Mouse (Mus musculus): Measurements from ENCODE around the gene Ppp1r36. TPM values are rescaled to one million over a fixed set of nuclear protein-coding genes. Genes with fewer than 3 reads are reported as not detected.

Gene Ppp1r36
- polyA plus RNA-seq, 1 experiment from 2014 or later = 4.3 TPM

DNA sequence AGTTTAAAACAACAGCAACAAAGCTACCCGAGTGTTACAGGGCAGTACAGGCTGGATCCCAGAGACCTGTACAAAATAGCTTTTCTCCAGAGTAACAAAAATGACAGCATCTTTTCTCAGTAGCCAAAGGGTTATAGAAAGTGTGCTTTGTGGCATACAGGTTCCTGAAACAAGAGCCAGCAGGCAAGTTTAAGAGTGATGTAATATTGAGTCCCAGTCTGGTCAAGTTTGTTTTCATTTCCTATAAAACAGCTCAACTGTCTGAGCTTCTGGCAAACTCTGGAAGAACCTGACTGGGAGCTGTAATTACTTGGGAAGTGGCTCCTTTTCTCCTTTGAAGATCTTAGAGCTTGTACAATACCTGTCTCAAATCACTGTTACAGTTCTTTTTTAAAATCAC is 10.2 kb upstream of the Ppp1r36 start:
- Histone ChIP-seq H3K4me2 (replicated peaks; ENCODE audit: low read depth, low read length) (no peak overlapping the region), H3K27me3 (ENCODE audit: insufficient read depth, low read length) (peaks cover 29% of the 10 kb centered on the region), H3K36me3 (ENCODE audit: insufficient read depth, low read length) (no peaks in the 10 kb centered on the region), H3K27ac (ENCODE audit: low read length) (no peak overlapping the region), H3K9me3 (ENCODE audit: low read length) (no peaks in the 10 kb centered on the region), H3K4me3 (ENCODE audit: low read length) (no peak overlapping the region), H3K9ac (replicated peaks; ENCODE audit: low read length) (no peak overlapping the region), H3K4me1 (ENCODE audit: insufficient read depth, low read length) (peaks cover 22% of the 10 kb centered on the region)
- 24% methylated on average over 1 of the region's 1 CpGs for WGBS
- no peak for ATAC-seq (ENCODE audit: low FRiP score, low TSS enrichment)

DNA sequence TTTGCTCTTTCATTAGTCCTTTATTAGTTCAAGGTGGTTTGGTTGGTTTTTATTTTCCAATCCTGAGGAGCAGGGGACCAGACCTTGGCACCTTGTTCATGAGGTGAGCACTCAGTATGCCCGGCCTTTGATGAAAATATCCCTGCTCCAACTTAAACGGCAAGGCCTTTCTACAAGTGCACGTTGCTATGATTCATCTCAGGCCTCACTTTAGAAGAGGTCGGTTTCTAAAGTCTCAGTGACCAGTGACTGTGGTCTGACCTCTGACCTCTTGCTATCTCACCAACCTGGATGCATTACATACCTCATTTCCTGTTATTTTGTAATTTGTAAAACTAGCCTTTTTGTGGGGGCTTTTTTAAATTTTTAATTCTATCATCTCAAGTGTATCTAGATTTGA is 8.2 kb upstream of the Ppp1r36 start:
- no peak for ATAC-seq (ENCODE audit: low FRiP score, low TSS enrichment)

DNA sequence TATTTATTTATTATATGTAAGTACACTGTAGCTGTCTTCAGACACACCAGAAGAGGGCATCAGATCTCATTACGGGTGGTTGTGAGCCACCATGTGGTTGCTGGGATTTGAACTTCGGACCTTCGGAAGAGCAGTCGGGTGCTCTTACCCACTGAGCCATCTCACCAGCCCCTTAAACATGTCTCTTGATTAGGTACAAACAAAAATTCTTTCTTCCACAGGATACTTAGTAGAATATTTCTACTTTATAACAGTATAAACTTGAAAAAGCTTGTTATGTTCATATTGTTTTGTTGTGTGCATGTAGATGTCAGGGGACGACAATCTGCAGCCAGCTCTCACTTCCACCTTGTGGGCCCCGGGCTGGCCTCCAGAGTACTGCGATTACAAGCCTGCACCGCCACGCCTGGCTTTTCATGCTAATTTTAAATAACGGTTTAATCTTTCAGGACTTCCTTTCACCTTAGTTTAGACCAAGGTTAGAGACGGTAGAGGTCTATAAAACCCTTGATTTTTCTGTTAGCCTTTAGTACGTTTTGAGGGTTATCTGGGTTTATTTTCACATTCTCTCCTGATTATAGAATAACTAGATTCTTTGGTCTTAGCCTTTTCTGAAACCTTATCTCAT is 1.8 kb upstream of the Ppp1r36 start:
- Histone ChIP-seq H3K27ac (ENCODE audit: low read length) (no peak overlapping the region), H3K36me3 (ENCODE audit: insufficient read depth, low read length) (no peaks in the 10 kb centered on the region), H3K27me3 (ENCODE audit: insufficient read depth, low read length) (no peaks in the 10 kb centered on the region), H3K4me3 (ENCODE audit: low read length) (no peak overlapping the region), H3K9me3 (ENCODE audit: low read length) (peaks cover 6% of the 10 kb centered on the region), H3K9ac (replicated peaks; ENCODE audit: low read length) (no peak overlapping the region), H3K4me1 (ENCODE audit: insufficient read depth, low read length) (peaks cover 6% of the 10 kb centered on the region; the same call in 1 of the 2 replicates), H3K4me2 (replicated peaks; ENCODE audit: low read depth, low read length) (no peak overlapping the region)
- 87% methylated on average over 11 of the region's 12 CpGs for WGBS
- no peak for ATAC-seq (ENCODE audit: low FRiP score, low TSS enrichment)

More for the DNA sequence above, 8.2 kb upstream of the Ppp1r36 start:
- H3K9me3 ChIP-seq (ENCODE audit: low read length) = no peaks in the 10 kb centered on the region
- no peak overlapping the region for H3K9ac ChIP-seq (replicated peaks; ENCODE audit: low read length)
- H3K36me3 ChIP-seq (ENCODE audit: insufficient read depth, low read length) = no peaks in the 10 kb centered on the region
- no peak overlapping the region for H3K27ac ChIP-seq (ENCODE audit: low read length)
- H3K4me2 ChIP-seq (replicated peaks; ENCODE audit: low read depth, low read length) = no peak overlapping the region
- peaks cover 29% of the 10 kb centered on the region for H3K27me3 ChIP-seq (ENCODE audit: insufficient read depth, low read length)
- peaks cover 18% of the 10 kb centered on the region for H3K4me1 ChIP-seq (ENCODE audit: insufficient read depth, low read length)
- WGBS = 49% methylated on average over 4 of the region's 4 CpGs
- H3K4me3 ChIP-seq (ENCODE audit: low read length) = no peak overlapping the region

DNA sequence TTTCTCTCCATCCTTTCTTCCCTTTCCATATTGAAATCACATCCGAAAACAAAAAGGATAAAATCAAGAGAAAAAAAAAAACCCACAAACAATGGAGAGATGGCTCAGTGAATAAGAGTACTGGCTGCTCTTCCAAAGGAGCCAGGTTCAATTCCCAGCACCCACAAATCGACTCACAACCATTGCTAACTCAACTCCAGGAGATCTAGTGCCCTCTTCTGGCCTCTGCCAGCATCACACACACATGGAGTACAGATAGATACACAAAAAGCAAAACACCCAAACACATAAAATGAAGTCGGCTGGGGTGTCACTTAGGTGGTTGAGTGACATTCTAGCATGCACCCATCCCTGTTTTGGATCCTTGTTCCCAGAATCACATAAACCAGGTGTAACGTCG is 1.0 kb downstream of the Ppp1r36 start:
- H3K4me2 ChIP-seq (replicated peaks; ENCODE audit: low read depth, low read length) = no peak overlapping the region
- ATAC-seq (ENCODE audit: low FRiP score, low TSS enrichment) = no peak
- 95% methylated on average over 5 of the region's 5 CpGs for WGBS
- peaks cover 6% of the 10 kb centered on the region; the same call in 1 of the 2 replicates for H3K4me1 ChIP-seq (ENCODE audit: insufficient read depth, low read length)
- no peak overlapping the region for H3K27ac ChIP-seq (ENCODE audit: low read length)
- peaks cover 6% of the 10 kb centered on the region for H3K9me3 ChIP-seq (ENCODE audit: low read length)
- no peaks in the 10 kb centered on the region for H3K36me3 ChIP-seq (ENCODE audit: insufficient read depth, low read length)
- no peak overlapping the region for H3K4me3 ChIP-seq (ENCODE audit: low read length)
- no peak overlapping the region for H3K9ac ChIP-seq (replicated peaks; ENCODE audit: low read length)
- H3K27me3 ChIP-seq (ENCODE audit: insufficient read depth, low read length) = no peaks in the 10 kb centered on the region

DNA sequence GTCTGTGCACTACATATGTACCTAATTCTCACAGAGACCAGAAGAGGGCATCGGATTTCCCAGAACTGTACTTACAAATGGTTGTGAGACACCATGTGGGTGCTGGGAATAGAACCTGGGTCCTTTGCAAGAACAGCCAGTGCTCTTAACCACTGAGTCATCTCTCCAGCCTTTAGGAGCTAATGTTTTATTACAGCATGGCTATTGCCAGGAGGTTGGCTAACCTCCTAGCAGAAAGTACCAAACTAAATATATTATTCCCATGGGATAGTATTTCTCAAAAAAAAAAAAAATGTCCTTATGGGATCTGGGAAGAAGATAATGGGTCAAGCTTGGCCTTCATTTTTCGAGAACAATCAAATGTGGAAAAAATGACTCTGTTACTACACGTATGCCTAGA is 7.9 kb downstream of the Ppp1r36 start:
- no peak for ATAC-seq (ENCODE audit: low FRiP score, low TSS enrichment)
- Histone ChIP-seq H3K4me2 (replicated peaks; ENCODE audit: low read depth, low read length) (no peak overlapping the region), H3K36me3 (ENCODE audit: insufficient read depth, low read length) (no peaks in the 10 kb centered on the region), H3K27me3 (ENCODE audit: insufficient read depth, low read length) (no peaks in the 10 kb centered on the region), H3K9me3 (ENCODE audit: low read length) (no peaks in the 10 kb centered on the region), H3K27ac (ENCODE audit: low read length) (no peak overlapping the region), H3K4me1 (ENCODE audit: insufficient read depth, low read length) (no peaks in the 10 kb centered on the region), H3K9ac (replicated peaks; ENCODE audit: low read length) (no peak overlapping the region), H3K4me3 (ENCODE audit: low read length) (no peak overlapping the region)
- WGBS = 92% methylated on average over 3 of the region's 3 CpGs

DNA sequence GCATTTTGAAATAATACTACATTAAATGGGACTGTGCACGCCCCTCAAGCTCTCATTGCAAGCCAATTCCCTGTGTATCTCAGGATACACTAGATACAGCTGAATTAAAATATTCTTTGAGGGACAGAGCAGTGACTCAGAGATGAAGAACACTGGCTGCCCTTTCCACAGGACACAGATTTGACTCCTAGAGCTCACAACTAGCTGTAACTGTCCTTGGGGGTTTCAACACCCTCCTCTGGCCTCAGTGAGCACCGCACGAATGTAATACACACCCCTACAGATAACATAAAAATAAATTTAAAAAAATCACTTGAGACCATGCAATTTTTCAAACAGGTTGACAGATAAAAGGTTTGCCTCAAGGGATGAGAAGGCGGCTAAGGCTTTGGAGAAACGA is 10.2 kb downstream of the Ppp1r36 start:
- Histone ChIP-seq H3K9ac (replicated peaks; ENCODE audit: low read length) (no peak overlapping the region), H3K4me3 (ENCODE audit: low read length) (no peak overlapping the region), H3K36me3 (ENCODE audit: insufficient read depth, low read length) (no peaks in the 10 kb centered on the region), H3K4me1 (ENCODE audit: insufficient read depth, low read length) (no peaks in the 10 kb centered on the region), H3K4me2 (replicated peaks; ENCODE audit: low read depth, low read length) (no peak overlapping the region), H3K27me3 (ENCODE audit: insufficient read depth, low read length) (no peaks in the 10 kb centered on the region), H3K27ac (ENCODE audit: low read length) (no peak overlapping the region), H3K9me3 (ENCODE audit: low read length) (no peaks in the 10 kb centered on the region)
- WGBS = 46% methylated on average over 5 of the region's 5 CpGs
- no peak for ATAC-seq (ENCODE audit: low FRiP score, low TSS enrichment)

DNA sequence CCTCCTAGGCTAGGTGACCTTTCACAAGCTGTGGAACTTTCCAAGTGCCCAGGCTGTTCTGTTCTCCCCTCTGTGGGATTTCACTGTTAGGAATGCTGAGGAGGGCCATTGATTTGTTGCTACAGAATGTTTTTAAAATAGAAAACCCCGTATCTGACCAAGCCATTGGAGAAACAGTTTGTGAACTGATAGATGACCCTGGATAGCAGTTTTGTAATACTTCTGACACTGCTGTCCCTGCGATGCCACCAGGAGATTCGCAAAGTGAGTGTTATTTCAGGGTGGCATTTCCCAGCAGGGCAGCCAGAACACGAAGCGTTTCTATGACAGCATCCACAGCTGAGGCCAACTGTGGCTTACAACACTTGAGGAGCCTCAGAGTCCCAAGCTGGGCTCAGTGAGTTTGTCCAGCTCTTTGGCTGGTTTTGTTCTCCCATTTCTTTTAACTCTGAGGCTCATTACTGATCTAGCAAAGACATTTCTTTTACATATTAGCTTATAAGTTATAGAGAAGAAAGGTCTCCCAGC is 13.6 kb downstream of the Ppp1r36 start:
- 44% methylated on average over 5 of the region's 5 CpGs for WGBS

DNA sequence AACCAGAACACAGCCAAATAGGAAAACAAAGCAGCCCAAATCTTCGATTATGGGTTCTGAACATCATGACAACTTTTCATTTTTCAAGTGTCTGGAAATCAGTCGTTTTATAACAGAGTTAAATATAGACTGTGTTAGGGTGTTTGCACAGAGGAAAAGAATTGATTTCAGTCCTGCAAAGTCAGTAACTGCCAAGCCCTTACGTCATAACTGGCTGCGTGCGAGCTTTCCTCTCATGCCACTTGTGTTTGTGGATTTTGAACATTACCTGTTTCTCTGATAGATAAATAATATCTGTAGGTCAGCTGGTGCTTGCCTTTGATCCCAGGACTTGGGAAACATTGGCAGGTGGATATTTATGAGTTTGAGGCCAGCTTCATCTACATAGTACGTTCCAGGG is 14.1 kb downstream of the Ppp1r36 start:
- Histone ChIP-seq H3K4me1 (ENCODE audit: insufficient read depth, low read length) (peaks cover 8% of the 10 kb centered on the region), H3K27ac (ENCODE audit: low read length) (no peak overlapping the region), H3K36me3 (ENCODE audit: insufficient read depth, low read length) (no peaks in the 10 kb centered on the region), H3K27me3 (ENCODE audit: insufficient read depth, low read length) (no peaks in the 10 kb centered on the region; the same call in 1 of the 2 replicates), H3K4me3 (ENCODE audit: low read length) (no peak overlapping the region), H3K4me2 (replicated peaks; ENCODE audit: low read depth, low read length) (no peak overlapping the region), H3K9me3 (ENCODE audit: low read length) (no peaks in the 10 kb centered on the region), H3K9ac (replicated peaks; ENCODE audit: low read length) (no peak overlapping the region)
- ATAC-seq (ENCODE audit: low FRiP score, low TSS enrichment) = no peak
- 87% methylated on average over 6 of the region's 6 CpGs for WGBS

More for the DNA sequence above, 13.6 kb downstream of the Ppp1r36 start:
- no peaks in the 10 kb centered on the region; the same call in 1 of the 2 replicates for H3K27me3 ChIP-seq (ENCODE audit: insufficient read depth, low read length)
- peaks cover 8% of the 10 kb centered on the region for H3K4me1 ChIP-seq (ENCODE audit: insufficient read depth, low read length)
- no peak overlapping the region for H3K4me3 ChIP-seq (ENCODE audit: low read length)
- H3K27ac ChIP-seq (ENCODE audit: low read length) = no peak overlapping the region
- H3K9ac ChIP-seq (replicated peaks; ENCODE audit: low read length) = no peak overlapping the region
- ATAC-seq (ENCODE audit: low FRiP score, low TSS enrichment) = no peak
- no peaks in the 10 kb centered on the region for H3K36me3 ChIP-seq (ENCODE audit: insufficient read depth, low read length)
- no peaks in the 10 kb centered on the region for H3K9me3 ChIP-seq (ENCODE audit: low read length)
- no peak overlapping the region for H3K4me2 ChIP-seq (replicated peaks; ENCODE audit: low read depth, low read length)

DNA sequence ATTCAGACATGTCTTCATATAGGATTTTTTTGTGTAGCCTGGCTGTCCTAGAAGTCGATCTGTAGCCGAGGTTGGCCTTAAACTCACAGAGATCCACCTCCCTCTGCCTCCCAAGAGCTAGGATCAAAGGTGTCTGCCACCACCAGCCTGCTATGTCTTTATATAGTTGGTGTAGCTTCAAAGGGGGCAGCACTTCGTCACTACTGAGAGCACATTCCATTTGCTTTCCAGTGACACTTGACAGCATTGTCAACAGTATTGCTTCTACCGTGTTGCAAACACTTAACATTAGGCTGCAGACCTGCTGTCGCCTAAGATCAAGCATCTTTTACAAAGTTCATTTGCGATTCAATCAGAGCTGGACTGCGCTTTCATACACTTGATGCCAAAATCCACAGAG is 16.8 kb downstream of the Ppp1r36 start:
- ATAC-seq (ENCODE audit: low FRiP score, low TSS enrichment) = no peak
- H3K27me3 ChIP-seq (ENCODE audit: insufficient read depth, low read length) = no peaks in the 10 kb centered on the region; the same call in 1 of the 2 replicates
- no peaks in the 10 kb centered on the region for H3K9me3 ChIP-seq (ENCODE audit: low read length)
- H3K27ac ChIP-seq (ENCODE audit: low read length) = no peak overlapping the region
- WGBS = 43% methylated on average over 7 of the region's 7 CpGs
- no peak overlapping the region for H3K4me2 ChIP-seq (replicated peaks; ENCODE audit: low read depth, low read length)
- H3K4me3 ChIP-seq (ENCODE audit: low read length) = no peak overlapping the region
- H3K9ac ChIP-seq (replicated peaks; ENCODE audit: low read length) = no peak overlapping the region
- H3K36me3 ChIP-seq (ENCODE audit: insufficient read depth, low read length) = no peaks in the 10 kb centered on the region
- H3K4me1 ChIP-seq (ENCODE audit: insufficient read depth, low read length) = peaks cover 8% of the 10 kb centered on the region

DNA sequence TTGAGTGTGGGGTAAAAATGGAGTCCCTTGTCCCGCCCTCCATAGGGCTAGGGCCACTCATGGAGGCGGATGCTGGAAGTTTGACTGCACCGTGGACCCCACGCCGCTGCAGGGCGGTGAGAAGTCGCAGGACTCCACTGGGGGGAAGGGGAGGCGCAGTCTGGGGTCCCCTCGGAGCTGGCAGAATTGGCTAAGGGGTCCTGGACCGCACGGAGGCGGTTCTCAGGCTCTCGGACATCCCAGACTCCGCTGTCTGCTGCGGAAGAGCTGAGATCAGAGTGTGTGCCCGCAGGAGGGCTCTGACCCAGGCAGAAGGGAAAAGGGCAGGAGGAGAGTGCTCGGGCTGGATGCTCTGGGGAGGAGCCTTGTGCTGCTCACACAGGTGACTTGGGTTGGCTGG is 17.7 kb downstream of the Ppp1r36 start:
- 2% methylated on average over 17 of the region's 17 CpGs for WGBS
- H3K27me3 ChIP-seq (ENCODE audit: insufficient read depth, low read length) = no peaks in the 10 kb centered on the region; the same call in 1 of the 2 replicates
- peak overlapping the region; percentile 57 for H3K4me2 ChIP-seq (replicated peaks; ENCODE audit: low read depth, low read length)
- H3K9me3 ChIP-seq (ENCODE audit: low read length) = no peaks in the 10 kb centered on the region
- H3K4me1 ChIP-seq (ENCODE audit: insufficient read depth, low read length) = peaks cover 8% of the 10 kb centered on the region
- peak; percentile 84 for ATAC-seq (ENCODE audit: low FRiP score, low TSS enrichment)
- H3K27ac ChIP-seq (ENCODE audit: low read length) = no peak overlapping the region
- peak overlapping the region; percentile 58 for H3K9ac ChIP-seq (replicated peaks; ENCODE audit: low read length)
- no peaks in the 10 kb centered on the region for H3K36me3 ChIP-seq (ENCODE audit: insufficient read depth, low read length)
- H3K4me3 ChIP-seq (ENCODE audit: low read length) = peak overlapping the region; percentile 41
